Mouse (Mus musculus) spleen, adult 12 weeks (tissue): ENCODE measurements around the gene Inafm2.

Experiments
- DNase-seq: peaks from one replicate; pipeline ENCODE4 v3.0.0; 2022; ENCODE audit warnings: low spot score

Inafm2 gene

DNA sequence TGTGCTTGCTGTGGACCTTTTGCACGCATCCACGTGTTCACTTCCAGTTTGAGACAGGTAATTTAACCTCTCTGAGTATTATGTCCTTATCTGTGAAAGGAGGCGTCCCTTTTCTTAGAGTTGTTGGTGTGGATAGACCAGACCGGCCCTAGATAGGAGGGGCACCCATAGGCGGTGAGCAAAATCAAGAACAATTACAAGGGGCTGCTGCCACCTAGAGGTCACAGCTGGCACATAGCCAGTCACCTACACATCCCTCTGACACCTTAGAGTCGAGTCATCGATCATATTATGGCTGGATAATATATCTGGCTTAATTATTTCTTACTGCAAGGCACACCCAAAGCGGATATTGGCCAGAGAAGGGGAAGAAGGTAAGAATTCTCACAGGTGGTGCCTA lies 14.3 kb downstream of the Inafm2 start:
- peak; percentile 50 for DNase-seq

DNA sequence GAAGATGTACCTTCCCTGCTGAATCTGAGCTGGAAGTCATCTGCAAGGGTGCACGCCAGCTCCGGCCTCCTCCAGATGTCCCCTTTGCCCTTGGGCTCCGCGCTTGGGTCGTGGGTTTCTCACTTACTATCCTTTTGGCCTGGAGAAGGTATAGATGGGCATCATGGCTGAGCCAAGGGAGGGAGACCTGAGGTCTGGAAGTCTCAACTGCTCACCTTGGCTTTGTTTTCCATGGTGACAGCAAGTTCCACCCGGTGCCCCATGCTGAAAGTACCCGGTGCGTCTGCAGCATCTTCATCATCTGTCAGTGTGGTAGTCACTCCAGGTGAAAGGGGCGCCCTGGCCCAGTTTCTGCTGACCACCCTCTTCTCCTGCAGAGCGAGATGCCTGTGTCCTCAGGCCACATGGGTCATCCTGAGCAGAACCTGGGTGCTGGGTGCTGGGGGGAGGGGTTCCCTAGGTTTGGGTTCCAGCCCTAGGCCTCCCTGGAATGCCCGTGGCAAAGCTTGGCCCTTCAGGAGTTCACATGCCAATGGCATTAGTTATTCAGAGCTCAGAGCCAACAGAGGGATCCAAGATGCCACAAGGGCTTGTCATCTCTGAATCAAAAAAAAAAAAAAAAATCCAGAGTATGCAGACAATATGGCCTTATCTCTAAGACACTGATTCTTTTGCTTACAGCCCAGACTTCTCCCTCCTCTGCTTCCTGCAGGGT lies 14.9 kb downstream of the Inafm2 start:
- DNase-seq = no peak

DNA sequence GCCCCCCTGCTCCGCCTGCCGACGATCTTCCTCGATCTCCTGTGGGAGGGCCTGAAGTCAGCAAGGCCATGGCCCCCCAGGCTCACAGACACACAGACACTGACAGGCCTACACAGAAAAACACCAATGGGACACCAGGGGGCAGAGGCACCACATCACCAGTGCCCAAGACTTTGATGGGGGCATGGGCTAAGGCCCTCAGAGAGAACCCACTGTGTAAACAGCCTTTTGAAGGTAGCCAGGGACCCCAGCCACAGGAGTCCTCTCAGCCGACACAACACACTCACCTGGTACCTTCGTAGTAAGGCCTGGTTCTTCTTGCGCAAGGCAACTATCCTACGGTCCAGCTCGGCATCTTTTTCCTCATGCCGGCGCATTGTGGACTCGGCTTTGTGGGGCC lies 15.8 kb downstream of the Inafm2 start:
- no peak for DNase-seq

DNA sequence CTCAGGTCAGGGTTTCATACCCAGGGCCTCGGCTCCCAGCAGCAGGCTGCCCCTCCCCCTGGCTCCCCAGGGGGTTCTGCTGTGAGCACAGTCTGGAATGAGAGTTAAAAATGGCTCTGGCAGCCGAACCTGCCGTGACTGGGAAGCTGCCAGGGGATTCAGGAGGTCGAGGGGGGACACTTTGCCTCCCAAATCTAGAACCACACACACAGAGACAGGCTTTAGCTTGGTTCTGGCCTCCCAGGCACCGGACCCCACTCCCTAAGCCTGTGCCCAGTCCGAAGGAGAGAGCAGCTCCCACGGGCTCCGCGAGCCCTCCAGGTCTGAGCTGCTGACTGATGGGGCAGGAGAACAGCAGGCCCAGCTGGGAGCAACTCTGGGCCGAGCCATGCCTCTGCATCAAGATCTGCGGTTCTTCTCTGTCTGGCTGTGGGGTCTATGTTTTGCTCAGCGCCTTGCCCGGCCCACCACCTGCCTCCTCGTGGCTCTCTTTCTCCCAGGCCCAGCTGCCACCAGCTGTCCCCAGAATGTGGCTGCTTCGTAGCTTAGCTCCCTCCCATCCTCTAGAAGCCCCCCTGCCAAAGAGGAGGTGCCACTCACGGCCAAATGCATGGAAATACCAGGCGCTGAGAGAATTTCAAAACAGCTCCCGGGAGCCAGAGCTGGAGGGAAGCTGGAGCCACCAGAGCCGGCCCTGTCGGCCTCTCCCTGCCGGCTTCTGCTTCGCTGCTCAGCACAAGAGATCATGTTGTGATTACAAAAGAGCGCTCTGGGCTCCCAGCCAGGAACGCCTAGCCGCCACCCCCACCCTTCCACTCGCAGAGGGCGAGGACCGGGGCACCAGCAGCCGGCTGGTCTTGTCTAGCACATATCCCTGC lies 16.6 kb downstream of the Inafm2 start, which contains the start of gene Ccdc9b:
Gene Ccdc9b (minus strand): TSS at position 756 of the 878 bp plus-strand sequence.
- peak; percentile 62 for DNase-seq

DNA sequence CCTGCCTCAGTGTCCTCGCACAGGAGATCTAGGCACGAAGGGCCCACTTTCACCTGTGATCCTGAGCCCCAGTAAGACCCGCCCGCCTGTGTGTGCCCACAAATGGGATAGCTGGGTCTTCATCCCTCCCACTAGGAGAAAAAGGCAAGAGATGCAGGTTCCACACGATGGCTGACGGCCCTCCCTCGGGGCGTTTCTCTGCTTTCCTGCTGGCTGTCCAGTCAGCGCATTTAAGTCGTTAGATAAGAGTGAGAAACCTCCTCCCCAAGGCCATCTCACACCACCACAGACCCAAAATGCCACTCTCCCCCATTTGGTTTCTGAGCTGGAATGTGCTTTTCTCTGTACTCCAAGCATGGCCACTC lies 17.2 kb downstream of the Inafm2 start:
- DNase-seq = no peak

DNA sequence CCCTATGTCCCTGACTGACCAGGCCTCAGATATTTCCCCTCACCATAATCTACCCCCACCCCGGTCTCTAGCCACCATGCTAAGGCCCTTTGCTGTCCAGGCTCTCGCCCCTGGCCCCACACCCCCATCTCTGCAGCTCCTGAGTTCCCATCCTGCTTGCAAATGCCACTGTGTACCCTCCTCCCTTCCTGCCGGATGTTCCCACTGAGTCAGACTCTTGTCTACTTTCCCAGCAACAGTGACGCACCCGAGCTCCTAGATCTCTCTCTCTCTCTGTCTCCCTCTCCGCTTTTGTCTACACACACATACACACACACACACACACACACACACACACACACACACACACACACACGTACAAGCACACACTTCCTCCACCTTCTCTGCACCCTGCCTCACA lies 17.9 kb downstream of the Inafm2 start:
- no peak for DNase-seq

DNA sequence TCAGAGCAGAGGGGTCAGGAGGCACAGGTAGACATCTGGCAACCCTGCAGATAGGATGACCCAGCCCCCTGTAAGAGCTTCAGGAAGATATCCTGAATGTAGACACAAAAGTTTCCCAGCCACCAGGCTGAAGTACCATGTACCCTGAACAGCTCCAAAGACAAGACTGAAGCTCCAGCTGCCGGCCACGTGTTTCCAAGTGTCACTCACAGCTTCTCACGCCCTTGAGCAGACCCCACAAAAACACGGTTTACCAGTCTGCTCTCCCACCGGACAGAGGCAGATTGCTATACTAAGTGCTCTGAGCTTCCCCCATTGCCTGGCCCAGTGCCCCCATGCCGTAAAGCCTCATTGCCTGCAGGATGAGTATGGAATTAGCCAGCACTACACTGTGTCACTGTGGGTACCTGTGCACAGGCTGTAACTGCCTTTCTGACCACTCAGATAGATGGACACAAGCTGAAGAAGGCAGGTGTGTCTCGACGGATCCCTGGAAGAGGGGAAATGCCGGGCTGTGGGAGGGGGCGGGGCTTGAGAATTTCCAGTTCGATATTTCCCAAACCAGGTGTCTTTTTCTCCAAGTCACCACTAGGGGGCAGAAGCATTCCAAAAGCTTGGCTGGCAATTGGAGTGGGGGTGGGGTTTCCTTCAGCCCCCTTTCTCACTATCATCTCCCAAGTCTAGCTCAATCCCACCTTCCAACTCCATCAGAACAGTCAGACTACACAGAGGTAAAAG lies 18.7 kb downstream of the Inafm2 start:
- DNase-seq = no peak

DNA sequence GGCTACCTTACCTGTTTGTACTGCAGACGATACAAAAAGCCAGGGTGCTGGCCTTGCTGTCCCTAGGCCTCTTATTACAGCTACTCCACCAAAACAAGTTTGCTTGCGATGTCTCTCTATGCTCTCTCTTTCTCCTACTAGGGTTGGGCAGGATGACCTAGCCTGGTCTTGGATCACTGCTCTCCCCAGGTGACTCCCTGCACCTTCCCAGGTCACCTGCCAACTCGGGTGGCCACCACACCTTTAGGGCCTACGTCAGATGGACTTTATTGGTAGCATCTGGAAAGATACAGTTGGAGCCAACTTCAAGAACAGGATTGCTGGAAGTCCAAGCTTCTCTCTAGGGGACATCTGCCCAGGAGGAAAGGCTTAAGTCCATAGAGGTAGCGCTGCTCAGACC lies 19.3 kb downstream of the Inafm2 start:
- DNase-seq = no peak

DNA sequence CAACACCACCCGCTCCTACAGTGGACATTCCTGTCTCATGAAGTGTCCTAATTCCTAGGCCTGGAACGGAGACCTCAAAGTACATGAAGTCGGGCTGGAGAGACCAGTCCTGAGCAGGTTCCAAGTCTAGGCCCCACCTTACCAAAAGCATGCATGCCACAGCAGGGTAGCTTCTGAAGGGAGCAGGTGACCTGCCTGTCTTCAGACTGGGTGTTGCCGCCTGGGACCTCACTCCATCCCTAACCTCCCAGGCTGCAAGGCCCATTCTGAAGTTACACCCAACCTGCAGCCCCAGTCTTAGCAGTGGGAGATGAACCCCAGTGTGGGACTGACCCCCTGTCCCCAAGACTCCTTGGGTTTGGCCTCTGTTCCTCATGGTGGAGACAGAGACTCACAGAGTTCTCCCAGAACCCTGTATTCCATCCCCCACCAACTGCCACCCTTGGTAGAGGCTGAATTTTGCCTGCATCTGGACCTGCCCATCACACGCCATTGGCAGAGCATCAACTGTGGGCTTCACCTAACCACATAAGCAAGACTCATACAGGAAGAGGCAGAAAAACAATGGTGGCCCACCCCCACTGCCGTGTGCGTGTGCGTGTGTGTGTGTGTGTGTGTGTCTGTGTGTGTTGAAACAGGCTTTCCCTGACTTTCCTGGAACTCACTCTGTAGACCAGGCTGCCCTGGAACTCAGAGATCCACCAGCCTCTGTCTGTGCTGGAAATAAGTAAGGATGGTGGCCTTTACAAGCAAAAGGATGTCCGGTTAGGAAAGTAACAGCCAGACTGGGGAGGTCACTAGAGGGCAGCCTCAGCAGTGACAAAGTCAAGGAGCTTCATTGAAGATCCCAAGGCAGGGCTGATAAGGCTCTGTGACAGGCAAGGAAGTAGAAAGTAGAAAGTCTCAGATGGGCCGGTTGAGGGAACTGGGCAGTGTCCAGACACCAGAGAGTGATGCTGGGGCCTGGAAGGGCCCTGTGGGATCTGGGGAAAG lies 20.8 kb downstream of the Inafm2 start:
- no peak for DNase-seq

DNA sequence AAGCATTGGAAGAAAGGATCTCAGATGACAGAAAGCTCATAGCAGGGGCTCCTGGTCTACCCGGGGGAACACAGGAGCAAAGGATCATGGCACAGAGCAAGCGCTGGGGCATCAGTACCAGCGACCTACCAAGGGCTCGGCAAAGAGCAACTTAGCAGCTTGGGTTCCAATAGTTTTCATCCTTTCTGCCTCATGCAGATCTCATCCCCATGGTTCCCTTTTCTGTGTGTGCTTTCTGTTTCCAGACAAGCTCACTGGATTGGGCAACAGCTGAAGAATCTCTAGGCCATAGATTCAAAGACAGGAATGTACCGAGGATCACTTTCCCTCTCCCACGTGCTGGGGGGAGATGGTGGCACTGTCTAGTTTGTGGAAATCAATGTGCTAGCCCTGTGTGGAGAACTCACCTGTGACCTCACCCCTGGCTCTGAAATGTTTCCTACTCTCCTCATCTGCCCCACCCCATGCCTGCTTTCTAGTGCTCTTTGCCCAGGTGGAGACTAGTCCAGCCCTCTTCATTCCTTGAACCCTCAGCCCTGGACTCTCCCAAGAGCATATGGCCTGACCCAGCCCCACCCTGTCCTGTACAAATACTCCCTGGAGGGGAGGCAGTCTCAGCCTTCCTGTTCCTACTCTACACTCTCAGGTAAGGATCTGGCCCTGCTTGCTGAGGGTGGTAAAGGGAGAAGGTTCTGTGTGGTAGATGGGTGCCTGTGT lies 26.8 kb downstream of the Inafm2 start, which contains the start of gene Phgr1:
Gene Phgr1 (plus strand): TSS at position 612 of the 717 bp plus-strand sequence.
- DNase-seq = no peak

DNA sequence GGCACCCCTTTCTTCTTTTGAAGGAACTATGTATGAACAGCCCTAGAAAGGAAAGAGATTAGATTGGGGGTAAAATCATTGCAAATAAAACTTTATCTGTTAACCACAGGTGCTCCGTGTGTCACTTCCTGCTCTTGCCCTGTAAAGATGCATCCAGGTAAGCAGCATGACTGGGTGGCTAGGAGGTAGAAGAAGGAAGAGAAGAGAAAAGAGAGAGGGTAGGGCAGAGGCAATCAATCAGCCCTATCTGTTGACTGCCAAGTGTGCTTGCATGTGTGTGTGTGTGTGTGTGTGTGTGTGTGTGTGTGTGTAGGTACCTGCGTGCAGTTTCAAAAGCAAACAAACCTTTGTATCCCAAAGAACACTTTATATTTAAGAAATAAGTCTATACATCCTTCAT lies 29.0 kb downstream of the Inafm2 start:
- DNase-seq = no peak

DNA sequence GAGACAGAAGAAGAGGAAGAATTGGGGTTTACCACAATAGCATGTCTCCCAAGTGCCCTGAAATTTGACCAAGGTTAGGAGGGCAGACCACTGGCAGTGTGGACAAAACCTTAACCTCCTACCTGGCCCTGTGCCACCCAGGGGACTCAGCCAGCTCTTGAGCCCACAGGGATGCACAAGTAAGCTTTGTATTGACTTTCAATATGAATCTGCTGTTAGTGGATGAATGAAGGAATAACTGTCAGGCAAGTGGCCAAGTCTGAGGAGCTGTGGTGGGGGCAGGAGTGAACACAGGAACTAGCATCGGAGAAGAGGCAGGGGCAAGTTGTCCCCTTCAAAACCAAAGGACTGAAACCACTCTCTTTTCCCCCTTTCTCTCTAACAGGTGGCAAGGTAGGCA lies 29.8 kb downstream of the Inafm2 start:
- no peak for DNase-seq

DNA sequence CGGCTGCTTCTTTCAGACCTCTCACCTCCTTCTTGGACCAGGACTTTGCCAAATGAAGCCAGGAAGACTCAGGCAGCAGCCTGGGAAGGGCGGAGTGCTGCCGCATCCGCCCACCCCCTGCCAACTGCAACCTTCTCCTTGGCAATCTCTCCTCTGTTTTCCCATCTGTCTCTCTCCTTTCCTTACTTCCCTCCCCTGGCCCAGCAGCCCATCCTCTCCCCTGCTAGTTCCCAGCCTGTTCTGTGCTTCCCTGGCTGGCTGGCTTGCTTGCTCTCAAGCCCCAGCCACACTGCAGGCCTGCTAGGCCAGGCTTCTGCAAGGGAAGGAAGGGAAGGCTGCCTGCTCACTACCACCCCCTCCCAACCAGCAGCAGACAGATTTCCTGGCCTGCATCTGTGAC lies 30.3 kb downstream of the Inafm2 start:
- no peak for DNase-seq

DNA sequence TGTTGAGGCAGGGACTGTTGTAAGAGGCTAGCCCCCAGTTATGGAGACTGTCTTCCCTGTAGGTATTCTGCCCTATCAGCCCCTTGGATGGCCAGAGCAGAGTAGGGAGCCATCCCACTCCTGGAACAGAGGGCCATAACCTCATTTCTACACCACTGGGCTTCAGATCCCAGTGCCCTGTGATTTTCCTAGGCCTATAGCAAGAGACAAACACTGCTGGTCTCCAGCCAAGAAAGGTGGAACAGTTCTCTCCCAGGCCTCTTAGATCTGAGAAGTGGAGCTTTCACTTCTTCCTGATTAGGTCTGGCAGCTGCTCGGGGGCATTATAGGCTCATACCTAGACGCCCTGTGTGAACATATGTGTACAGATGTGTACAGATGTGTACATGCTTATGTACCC lies 30.7 kb downstream of the Inafm2 start:
- DNase-seq = no peak

DNA sequence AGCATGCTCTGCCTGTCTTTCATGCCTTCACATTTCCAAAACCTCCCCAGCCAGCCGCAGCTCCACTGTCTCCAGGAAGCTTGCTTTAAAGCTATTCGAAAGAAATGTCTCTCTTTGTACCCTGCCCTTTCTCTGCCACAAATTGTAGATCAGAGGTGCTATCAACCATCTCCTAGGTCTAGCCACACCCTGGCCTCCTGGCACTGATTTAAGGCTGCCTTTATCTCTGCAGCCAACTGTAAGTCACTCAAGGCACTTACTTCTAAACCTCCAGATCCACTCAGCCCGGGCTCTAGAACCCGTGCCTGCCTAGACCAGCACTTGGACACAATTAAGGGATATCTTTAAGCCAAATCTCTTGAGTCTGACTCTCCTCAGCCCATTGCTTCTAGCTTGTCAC lies 32.9 kb downstream of the Inafm2 start:
- no peak for DNase-seq

DNA sequence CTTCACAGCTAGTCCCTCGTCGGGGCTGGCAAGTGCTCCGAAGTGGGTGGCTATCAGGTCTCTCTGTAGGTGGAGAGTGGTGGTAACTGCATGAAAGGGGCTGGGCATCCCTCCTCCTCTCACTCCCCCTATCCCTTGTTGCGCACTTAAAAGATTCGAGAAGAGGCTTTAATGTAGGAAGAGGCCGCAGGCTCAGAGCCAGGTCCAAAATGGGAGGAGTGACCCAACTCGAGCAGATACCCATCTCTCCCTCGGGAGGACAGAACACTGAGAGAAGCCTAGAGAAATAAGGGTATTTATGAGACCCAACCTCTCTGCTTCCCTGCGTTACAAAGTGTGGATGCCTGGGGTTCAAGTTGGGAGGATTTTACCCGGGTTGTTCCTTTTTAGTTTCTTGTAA lies 33.5 kb downstream of the Inafm2 start:
- no peak for DNase-seq

DNA sequence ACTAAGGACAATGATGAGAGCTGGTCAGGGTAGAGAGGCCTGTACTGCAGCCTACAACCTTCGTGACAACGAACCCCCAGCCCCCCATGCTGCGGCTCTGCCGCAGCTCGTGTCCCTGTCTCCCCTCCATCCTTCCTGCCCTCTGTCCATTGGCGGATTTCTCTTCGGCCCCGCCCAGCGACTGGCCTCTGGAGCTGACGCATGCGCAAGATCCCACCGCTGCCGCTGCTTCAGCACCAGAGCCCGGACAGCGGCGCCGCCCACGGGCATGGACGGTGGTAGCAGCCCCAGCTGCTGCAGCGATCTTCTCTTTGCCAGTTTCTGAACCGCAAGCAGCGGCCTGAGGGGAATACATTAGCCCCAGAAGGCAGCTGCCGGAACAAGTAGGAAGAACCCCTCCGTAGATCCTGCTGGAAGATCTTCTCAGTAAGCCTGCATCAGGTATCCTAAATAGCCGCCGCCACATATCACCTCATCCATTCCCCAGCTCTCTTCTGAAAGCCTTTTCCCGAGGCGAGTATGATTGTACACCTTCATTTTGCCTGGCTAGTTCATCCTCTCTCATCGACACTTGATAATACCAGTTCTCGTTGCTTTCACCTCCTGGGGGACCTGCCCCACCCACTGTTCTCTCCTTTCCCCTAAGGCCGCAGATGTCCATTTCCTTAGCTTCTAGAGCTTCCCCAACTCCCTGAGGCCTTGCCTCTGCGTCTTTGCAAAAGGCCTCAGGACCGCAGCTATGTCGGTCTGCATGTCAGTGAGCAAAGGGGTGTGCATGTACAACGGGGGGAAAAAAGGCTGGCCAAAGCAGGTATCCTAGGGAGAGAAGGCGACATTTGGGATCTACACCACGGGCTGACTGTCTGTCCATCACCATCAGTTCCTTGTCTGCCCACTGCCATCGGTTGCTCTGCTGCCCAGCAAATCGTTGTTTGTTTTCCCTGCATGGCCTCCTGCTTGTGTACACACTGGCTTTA lies 34.2 kb downstream of the Inafm2 start, which contains the start of gene Disp2:
Gene Disp2 (plus strand): TSS at position 216 of the 977 bp plus-strand sequence.
- peak; percentile 66 for DNase-seq

DNA sequence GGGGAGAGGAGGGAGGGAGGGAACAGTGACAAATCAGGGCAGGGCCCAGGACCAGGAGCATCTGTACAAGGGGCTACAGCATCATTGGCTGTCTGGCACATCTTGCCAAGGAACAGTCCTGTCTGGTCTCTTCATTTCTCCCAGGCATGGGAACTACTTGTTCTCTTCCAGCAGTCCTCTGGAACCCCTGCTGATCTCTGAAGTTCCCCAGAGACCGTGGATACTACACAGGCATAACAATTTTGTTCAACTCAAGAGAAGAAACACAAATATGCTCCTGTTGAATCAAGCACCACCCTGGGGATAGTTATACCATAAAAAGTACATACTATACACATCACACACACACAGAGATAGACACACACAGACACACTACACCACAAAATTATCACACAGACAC lies 35.6 kb downstream of the Inafm2 start:
- no peak for DNase-seq

DNA sequence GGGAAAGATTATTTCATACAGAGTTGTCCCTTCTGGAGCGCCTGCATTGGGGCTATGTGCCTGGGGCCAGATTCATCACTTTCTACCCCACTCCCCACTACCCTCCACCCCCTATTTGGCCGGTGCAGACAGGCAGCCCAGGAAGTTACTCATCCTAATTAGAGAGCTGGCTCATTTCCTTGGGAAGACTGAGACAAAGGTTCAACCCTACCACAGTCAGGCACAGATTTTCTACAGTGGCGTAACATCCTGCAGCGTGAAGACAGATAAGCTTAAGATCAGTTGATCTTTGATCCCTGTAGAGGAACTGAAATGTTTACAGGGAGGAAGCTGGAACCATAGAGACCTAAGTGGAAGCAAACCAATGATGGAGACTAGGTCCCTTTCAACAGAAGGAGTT lies 36.7 kb downstream of the Inafm2 start:
- no peak for DNase-seq
